Mouse (Mus musculus) T-helper 2 cell (primary cell): ENCODE measurements around the gene Rps15.

Source experiments
- in situ Hi-C: fragments of 300-600 bp; cut with MboI, MseI; formaldehyde crosslinking; loops from one replicate; pipeline ENCODE4 v1.15.1; 2025; ENCODE audit warnings: high pct_unique_total_duplicates

The Rps15 gene

DNA sequence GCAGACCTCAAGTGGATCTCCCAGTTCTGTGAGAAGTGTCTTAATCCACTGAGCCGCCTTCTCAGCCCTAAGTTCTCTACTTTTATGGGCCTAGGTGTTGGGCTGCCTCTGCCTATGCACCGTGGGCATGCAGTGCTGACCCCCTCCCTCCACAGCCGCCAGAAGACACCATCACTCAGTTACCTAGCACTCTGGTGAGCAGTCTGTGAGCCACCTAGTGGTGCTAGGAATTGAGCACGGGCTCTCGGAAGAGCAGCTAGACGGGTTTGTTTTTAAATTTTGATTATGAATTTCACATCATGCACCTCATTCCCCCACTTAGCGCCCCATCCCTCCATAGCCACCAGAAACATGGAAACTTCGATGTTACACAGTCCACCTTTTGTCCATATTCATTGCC is 3.6 kb upstream of the Rps15 start:
- in situ Hi-C loops: no loop called here

DNA sequence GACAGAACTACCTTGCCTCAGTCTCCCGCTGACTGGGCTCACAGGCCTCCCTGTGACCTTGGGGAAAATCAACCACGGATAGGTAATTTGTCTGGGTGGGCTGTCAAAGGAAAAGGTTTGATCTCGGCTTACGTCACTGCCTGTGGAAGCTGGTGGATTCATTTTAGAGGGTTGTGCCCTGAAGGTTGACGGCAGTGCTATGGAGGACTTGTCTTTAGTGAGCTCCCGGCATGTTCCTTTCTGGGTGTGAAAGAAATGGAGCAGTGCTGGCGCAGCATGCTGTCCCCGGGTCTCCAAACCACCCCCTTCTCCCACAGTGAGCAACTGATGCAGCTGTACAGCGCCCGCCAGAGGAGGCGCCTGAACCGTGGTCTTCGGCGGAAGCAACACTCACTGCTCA is 1.1 kb downstream of the Rps15 start:
- in situ Hi-C loops: no loop called here

DNA sequence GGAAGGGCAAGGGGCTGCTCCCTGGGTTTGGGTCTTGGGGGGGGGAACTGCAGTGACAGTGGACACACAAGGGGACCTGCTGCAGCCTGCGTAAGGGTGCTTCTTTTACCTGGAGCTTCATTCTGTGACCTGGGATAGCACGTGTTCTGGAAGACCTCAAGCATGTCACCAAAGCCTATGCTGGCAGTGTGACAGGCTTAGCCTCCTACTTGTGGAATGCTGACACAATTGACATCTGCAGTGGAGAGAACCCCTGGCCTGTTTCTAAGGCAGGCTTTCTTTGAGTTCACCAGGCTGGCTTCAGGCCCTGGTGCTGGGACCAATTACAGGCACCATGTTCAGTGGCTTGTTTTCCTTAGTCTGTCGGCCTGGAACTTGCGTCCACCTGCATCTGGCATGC is 2.1 kb downstream of the Rps15 start:
- in situ Hi-C loops: no loop called here

DNA sequence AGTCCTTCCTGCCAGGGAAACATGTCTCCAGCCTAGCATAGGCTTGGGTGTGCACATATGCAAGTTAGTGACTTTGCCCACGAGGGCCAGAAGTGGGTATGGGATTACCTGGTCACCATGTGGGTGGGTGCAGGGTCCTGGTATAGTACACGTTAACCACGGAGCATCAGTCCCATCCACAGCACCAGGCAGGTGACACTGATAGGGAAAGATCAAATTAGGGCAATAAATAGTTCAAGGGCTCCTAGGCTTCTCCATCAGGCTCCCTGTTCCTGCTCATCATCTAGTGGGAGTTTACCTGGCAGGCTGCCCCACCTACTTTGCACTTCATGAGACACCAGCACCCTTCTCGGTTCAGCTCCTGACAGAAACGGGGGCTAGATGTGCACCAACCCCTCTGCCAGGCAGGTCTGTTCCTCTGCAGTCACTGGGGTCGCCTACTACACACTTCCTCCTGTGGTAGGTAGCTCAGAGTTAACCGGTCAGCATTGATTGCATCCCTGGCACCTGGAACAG is 2.6 kb downstream of the Rps15 start:
- in situ Hi-C loops: no loop called here

DNA sequence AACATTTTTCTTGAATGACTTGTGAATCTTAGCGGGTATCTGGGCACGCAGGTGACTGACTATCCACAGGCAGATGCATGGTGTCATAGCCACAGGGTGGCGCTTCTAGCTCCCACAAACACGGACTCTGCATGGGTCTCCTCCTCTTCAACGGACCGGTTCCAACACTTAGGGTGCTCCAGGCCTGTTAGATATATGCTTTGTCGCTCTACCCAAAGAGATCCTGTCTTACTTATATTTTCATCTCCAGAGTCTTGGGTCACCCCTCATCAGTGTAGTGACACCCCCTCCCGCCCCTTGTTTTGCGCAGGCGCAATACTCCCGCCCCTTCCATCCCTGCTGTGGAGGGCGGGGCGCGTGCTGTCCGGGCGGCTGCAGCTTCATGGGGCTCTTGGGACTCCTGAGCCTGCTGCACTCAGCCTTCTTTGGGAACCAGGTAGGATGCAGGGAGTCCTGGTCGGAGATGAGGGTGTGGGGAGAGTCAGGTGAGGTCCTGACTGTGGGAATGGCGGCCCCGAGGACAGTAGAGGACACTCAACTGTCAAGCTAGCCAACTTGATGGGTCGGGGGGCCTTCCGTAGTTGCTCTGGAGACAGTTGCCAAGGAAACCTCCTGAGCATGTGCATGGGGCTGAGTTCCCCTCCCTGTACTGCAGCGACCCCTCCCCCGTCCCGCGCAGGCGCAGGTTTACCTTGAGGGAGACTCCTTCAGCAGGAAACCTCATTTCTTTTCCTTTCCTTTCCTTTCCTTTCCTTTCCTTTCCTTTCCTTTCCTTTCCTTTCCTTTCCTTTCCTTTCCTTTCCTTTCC is 3.6 kb downstream of the Rps15 start, which contains the start of gene Apc2:
Gene Apc2 (plus strand): TSS at position 360 of the 808 bp plus-strand sequence.
- in situ Hi-C loops: no loop called here

DNA sequence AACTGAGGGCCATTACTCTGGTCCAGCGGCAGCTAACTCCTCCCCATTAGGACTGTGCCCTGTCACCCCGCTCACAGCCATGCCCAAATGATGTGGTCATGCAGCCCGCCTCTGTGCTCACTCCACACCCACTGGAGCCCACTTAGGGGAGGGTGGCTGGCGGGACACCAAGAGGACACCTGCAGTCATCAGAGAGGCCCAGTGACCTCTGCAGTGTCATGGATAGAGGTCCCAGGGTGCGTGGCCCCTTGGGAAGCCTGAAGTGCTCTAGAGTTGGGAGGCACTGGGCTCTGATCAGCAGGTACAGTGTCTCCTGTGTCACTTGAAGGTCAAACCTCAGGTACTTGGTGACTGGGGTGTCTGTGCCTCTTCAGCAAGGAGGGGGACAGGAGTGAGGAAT is 4.6 kb downstream of the Rps15 start:
- in situ Hi-C loops: no loop called here

DNA sequence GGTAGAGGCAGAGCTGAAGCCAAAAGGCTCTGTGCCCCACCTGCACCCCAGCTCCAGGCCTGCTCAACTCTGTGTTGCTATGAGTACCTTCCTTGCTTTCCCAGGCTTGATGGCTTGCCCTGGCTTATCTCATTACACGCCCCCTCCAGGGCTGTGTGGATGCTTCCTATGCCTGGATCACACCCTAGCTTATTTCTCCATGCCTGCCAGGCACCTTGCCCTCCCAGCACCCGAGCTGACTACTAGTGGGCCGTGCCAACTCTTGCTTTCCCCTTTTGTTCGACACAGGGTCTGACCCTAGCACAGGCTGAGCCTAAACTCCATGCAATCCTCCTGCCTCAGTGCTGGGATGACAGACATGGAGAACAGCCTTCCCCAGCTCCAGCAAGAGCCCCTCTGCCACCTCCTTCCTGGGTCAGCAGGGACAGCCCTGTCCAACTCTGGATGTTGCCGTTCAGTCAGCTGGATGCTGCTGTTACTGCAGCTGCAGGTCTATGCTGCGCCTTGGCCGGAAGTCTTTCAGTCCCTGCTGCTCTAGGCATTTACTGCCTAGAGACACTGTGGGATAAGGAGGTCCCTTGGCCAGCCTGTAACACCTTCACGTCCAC is 5.4 kb downstream of the Rps15 start:
- in situ Hi-C loops: no loop called here

DNA sequence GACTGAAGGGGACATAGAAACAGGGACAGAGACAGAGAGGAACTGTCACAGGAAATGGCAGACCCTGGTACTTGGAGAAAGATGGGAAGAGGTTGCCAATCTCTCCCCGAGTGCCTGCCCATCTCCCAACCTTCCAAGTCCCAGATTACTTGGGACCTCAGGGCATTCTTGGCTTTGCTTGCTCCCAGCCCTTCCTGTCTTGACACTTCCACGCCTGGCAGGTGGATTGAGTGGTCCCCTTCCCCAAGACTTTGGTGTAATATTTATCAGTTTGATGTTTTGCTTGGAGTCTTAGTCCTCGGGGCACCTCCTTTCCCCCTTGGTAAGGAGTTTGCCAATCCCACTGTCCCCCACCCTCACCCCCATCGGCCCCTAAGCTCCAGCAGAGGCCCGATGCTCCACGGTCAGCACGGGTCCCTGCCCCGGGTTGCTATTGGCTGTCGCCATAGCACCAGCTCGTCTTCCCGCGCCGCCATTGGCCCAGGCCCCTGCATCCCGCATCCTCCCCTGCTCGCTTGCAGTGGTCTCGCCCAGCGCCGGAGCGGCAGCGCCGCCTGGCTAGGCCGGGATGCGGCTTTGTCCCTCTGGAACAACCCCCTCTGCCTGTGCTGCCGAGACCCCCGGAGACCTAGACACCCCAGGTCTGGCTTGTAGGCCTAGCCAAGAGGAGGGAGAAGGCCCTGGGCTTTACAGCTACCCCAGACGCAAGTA is 6.5 kb downstream of the Rps15 start:
- in situ Hi-C loops: no loop called here

DNA sequence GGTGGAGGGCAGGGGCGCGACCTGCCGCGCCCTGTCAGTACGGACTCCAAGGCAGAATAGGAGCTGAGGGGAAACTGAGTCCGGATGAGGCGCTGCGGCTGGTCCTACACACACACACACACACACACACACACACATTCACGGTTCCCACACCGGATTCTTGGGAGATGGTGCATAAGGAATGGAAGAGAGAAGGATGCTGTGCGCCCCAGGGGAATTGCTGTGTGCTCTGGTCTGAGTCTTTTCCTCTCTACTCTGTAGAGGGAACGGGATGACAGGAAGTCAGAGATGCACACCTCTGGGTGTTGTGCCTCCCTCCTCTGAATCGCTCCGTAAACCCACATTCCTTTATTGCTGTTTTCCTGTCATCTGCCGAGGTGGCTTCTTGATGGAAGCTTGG is 7.0 kb downstream of the Rps15 start:
- in situ Hi-C loops: no loop called here

DNA sequence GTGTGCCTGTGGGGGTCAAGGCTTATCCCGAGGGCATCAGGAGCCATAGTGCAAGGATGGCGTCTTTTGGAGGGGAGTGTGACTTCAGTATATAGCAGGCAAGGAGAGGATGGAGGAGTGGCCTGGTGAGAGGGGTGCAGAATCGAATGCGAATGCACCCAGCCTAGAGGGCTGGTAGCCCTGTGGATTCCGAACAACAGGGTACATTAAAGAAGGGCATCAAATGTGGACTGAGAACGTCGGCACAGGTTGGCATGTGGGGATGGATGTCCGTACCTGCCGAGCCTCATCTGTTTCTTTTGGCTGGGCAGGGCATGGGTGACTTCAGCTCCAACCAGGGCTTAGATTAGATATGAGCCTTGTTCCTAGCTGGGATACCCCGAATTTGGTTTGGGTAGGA is 7.6 kb downstream of the Rps15 start:
- in situ Hi-C loops: no loop called here

DNA sequence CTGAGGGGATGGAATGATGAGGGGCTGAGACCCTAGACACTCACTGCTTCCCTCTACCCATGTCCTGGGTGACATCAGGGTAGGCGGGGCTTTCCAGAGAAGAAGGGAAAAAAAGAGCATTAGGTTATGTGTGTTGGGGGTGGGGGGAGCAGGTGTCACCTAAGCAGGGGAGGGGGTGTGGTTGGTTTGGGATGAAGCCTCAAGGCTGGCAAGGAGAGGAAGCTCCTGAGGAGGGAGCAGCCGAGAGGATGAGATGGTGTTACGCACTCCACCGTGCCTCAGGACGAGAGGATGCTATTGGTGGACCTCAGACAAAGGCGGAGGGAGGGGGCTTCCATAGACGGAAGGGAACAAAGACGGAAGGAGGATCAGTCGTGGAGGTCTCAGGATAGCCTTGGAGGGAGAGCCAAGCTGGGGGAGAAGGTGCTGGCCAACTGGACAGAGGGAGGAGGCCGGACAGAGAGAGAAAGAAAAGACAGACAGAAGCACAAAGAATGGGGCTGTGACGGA is 8.5 kb downstream of the Rps15 start:
- in situ Hi-C loops: no loop called here

DNA sequence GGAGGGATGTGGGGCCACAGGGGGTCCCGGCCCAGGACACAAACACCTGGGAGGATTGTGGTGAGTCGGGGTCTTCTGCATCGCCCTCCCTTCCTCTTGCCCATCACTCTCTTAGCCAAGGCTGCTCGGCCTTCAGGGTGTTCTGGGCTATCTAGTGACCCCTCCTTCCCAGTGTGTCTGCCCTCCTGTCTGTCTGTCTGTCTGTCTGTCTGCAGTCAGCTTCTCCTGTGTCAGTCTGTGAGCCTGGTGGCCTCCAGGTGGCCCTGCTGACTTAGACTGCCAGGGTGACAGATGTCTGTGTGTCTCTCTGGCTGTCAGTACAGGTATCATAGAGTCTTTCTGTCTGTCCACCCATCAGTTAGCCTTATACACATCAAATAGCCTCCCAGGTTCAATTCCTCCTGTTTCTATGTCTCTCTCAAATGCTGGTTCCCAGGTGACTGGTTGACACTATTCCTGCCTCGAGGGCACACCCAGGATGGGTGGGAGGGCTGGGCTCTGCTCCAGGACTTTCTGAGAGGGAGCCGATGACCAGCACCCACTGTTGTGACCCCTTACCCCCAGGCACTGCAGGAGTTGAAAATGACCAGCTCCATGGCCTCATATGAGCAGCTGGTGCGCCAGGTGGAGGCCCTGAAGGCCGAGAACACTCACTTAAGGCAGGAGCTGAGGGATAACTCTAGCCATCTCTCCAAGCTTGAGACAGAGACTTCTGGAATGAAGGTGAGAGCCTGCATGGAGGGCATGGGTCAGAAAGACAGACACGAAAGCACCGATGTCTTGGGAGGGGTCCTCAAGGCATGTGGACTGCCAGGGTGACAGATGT is 9.2 kb downstream of the Rps15 start:
- in situ Hi-C loops: no loop called here

DNA sequence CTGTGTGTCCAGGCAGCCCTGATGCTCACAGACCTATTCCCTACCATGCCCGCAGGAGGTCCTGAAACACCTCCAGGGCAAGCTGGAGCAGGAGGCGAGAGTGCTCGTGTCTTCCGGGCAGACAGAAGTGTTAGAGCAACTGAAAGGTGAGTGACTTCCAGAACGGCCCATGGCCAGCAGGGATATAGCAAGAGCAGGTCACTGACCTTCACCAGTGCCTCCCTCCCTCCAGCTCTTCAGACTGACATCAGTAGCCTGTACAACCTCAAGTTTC is 9.8 kb downstream of the Rps15 start:
- in situ Hi-C loops: no loop called here

DNA sequence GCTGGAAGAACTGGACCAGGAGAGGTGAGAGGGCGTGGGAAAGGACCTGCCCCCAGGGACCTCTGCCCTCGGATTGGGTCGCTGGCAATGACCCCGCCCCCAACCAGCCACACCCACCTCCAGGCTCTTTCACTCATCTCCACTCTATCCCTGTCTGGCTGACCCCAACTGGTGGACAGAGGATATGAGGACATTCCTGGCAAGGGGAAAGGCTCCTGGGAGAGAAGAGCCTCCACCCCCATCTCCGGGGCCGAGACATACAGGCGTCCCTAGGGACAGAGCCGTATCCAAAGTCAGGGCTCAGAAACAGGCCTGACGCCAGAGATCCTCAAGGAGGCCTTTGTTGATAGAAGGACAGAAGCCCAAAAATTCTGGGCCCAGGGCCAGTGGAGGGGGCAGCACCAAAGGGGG is 10.2 kb downstream of the Rps15 start:
- in situ Hi-C loops: no loop called here

DNA sequence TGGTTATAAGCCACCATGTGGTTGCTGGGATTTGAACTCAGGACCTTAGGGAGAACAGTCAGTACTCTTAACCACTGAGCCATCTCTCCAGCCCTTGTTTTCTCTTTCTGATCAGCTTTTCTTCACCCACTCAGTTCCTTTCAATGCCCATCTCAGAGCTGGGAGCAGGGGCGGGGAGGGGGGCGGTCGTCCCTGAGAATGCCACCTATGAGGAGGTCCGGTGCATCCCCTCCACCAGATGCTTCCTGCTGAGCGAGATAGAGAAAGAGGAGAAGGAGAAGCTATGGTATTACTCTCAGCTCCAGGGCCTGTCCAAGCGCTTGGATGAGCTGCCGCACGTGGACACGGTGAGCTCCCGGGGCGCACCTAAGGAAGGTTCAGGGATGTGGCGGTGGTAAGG is 12.2 kb downstream of the Rps15 start:
- in situ Hi-C loops: no loop called here

DNA sequence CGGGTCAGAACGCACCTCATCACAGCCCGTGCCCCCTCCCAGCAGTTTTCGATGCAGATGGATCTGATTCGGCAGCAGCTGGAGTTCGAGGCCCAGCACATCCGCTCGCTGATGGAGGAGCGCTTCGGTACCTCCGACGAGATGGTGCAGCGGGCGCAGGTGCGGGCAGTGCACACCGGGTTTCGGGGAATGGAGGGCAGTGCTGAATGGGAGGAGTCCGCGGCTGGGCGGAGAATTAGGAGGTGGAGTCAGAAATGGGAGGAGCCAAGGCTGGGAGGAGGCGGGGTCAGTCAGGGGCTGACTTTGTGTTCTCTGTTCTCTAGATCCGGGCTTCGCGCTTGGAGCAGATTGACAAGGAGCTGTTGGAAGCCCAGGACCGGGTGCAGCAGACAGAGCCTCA is 12.6 kb downstream of the Rps15 start:
- in situ Hi-C loops: no loop called here

DNA sequence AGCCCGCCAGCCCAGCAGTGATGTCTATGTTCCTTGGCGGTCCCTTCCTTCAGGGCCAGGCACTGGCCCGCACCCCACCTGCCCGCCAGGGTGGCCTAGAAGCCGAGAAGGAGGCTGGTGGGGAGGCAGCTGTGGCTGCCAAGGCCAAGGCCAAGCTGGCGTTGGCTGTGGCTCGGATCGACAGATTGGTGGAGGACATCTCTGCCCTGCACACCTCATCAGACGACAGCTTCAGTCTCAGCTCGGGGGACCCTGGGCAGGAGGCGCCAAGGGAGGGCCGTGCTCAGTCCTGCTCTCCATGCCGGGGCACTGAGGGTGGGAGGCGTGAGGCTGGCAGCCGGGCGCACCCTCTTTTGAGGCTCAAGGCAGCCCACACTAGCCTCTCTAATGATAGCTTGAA is 19.3 kb downstream of the Rps15 start:
- in situ Hi-C loops: no loop called here

DNA sequence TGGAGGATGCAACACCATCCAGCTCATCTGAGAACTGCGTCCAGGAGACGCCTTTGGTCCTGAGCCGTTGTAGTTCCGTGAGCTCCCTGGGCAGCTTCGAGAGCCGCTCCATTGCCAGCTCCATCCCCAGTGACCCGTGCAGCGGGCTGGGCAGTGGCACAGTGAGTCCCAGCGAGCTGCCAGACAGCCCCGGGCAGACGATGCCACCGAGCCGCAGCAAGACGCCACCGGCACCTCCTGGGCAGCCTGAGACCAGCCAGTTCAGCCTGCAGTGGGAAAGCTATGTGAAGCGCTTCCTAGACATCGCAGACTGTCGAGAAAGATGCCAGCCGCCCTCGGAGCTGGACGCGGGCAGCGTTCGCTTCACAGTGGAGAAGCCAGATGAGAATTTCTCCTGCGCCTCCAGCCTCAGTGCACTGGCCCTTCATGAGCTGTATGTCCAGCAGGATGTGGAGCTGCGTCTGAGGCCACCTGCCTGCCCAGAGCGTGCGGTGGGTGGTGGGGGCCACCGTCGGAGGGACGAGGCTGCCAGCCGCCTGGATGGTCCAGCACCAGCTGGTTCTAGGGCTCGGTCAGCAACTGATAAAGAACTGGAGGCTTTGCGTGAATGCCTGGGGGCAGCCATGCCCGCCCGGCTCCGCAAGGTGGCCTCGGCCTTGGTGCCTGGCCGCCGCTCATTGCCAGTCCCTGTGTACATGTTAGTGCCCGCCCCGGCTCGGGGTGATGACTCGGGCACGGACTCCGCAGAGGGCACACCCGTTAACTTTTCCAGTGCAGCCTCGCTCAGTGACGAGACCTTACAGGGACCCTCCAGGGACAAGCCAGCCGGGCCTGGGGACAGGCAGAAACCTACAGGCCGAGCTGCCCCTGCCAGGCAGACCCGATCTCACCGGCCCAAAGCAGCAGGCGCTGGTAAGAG is 20.6 kb downstream of the Rps15 start:
- in situ Hi-C loops: no loop called here

DNA sequence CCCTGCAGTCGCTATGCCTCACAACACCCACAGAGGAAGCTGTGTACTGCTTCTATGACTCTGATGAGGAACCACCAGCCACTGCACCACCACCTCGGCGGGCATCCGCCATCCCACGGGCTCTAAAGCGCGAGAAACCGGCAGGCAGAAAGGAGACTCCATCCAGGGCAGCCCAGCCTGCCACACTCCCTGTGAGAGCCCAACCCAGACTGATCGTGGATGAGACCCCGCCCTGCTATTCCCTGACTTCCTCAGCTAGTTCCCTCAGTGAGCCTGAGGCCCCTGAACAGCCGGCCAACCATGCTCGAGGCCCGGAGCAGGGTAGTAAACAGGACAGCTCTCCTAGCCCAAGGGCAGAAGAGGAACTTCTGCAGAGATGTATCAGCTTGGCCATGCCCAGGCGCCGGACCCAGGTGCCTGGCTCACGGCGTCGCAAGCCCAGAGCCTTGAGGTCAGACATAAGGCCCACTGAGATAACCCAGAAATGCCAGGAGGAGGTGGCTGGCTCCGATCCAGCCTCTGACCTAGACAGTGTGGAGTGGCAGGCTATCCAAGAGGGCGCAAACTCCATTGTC is 21.5 kb downstream of the Rps15 start:
- in situ Hi-C loops: no loop called here

DNA sequence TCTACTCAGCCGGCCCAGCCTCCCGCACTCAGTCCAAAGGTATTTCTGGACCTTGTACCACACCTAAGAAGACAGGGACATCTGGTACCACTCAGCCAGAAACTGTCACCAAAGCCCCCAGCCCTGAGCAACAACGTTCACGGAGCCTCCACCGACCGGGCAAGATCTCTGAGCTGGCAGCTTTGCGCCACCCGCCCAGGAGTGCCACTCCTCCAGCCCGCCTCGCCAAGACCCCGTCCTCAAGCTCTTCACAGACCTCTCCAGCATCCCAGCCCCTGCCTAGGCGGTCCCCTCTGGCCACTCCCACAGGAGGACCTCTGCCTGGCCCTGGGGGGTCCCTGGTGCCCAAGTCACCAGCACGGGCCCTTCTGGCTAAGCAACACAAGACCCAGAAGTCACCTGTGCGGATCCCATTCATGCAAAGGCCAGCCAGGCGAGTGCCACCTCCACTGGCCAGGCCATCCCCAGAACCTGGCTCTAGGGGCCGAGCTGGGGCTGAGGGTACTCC is 22.3 kb downstream of the Rps15 start:
- in situ Hi-C loops: no loop called here
